Mouse (Mus musculus): ENCODE measurements around the gene 2310009B15Rik. TPM values are rescaled to one million over a fixed set of nuclear protein-coding genes. Genes with fewer than 3 reads are reported as not detected.

Gene 2310009B15Rik
- polyA plus RNA-seq, 2 experiments = 10.9 to 17.3 TPM

DNA sequence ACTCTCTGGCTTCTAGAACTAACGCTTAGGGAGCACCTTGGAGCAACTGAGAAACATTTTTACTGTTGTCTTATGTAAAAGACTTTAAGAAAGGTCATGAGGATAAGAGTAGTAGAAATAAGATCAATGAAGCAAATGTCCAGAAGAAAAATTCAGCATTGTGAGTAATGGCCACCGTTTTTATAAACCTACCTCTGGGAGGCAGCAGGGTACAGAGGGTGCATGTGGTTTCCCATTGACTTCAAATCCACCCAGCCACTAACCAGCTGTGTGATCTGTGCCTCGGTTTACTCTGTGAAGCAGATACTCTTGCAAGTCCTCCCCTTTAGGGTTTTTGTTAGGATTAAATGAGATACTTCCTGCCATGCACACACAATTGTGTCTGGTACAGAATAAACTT is 39.4 kb upstream of the 2310009B15Rik start:
- DNase-seq (ENCODE audit: low read depth in 3 of 3, low spot score in 3 of 3) (no peak), ATAC-seq (ENCODE audit: insufficient read depth) (no peak)
- Histone ChIP-seq H3K4me2 (ENCODE audit: low read depth) (no peak overlapping the region), H3K27me3 (ENCODE audit: control insufficient read depth, insufficient read depth, low read length) (no peaks in the 10 kb centered on the region), H3K9ac (replicated peaks) (no peak overlapping the region), H3K4me3 (ENCODE audit: insufficient read depth in 1 of 2, low read depth in 2 of 2, low read length in 2 of 2) (no peak overlapping the region), H3K27ac (no peak overlapping the region), H3K36me3 (replicated peaks; ENCODE audit: control insufficient read depth, insufficient read depth, low read depth) (no peaks in the 10 kb centered on the region), H3K9me3 (ENCODE audit: control insufficient read depth, low read length) (no peaks in the 10 kb centered on the region), H3K4me1 (replicated peaks; ENCODE audit: control insufficient read depth in 2 of 2, insufficient read depth in 2 of 2, low read length in 1 of 2) (no peaks in the 10 kb centered on the region)
- no peak for TF ChIP-seq EP300 (IDR thresholded peaks at IDR 0.05; ENCODE audit: low read depth)
- TF ChIP-seq CTCF (IDR thresholded peaks at IDR 0.05; ENCODE audit: low read depth) = no peak
- WGBS (ENCODE audit: insufficient replicate concordance) = 47% methylated on average over 3 of the region's 3 CpGs

DNA sequence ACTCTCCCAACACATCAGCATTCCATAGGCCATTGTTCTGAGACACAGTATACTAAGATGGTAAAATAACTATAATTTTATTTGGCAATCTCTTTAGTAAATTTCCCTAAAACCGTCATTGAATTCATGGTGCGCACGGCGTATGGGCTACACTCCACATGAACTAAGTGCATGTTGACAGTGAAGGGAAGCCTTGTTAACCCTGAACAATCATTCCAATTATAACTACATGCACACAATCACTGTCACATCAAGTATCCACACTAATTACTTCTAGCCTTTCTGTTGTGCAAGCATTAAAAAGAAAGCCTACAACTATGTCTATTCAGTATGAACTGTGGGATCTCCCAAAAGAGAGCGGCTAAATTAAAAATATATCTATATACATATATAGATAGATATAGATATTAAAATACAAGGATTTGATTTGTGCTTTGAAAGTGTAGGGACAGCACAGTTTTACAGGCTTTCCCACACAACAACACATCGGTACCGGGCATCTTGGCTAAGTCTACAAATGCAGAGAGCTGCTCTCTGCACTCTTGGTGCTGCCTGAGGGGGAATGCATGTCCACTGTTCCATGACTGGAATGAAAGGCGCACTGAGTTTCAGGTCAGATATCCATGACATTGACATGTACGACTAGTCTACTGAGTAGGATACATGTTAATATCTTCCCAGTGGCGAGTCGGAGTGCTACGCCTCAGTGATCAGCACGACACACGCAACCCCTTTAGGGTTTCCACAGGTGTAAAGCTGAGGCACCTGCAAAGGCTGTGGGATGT is 21.0 kb upstream of the 2310009B15Rik start:
- no peaks in the 10 kb centered on the region for H3K36me3 ChIP-seq (replicated peaks; ENCODE audit: control insufficient read depth, insufficient read depth, low read depth)
- H3K27me3 ChIP-seq (ENCODE audit: control insufficient read depth, insufficient read depth, low read length) = no peaks in the 10 kb centered on the region
- H3K27ac ChIP-seq = no peak overlapping the region
- no peak overlapping the region for H3K9ac ChIP-seq (replicated peaks)
- 79% methylated on average over 14 of the region's 14 CpGs for WGBS (ENCODE audit: insufficient replicate concordance)
- no peaks in the 10 kb centered on the region for H3K4me1 ChIP-seq (replicated peaks; ENCODE audit: control insufficient read depth in 2 of 2, insufficient read depth in 2 of 2, low read length in 1 of 2)
- DNase-seq (ENCODE audit: low read depth in 3 of 3, low spot score in 3 of 3) (no peak), ATAC-seq (ENCODE audit: insufficient read depth) (no peak)
- no peak overlapping the region for H3K4me2 ChIP-seq (ENCODE audit: low read depth)
- H3K4me3 ChIP-seq (ENCODE audit: insufficient read depth in 1 of 2, low read depth in 2 of 2, low read length in 2 of 2) = no peak overlapping the region
- H3K9me3 ChIP-seq (ENCODE audit: control insufficient read depth, low read length) = no peaks in the 10 kb centered on the region
- TF ChIP-seq EP300 (IDR thresholded peaks at IDR 0.05; ENCODE audit: low read depth) (no peak), CTCF (IDR thresholded peaks at IDR 0.05; ENCODE audit: low read depth) (no peak)

DNA sequence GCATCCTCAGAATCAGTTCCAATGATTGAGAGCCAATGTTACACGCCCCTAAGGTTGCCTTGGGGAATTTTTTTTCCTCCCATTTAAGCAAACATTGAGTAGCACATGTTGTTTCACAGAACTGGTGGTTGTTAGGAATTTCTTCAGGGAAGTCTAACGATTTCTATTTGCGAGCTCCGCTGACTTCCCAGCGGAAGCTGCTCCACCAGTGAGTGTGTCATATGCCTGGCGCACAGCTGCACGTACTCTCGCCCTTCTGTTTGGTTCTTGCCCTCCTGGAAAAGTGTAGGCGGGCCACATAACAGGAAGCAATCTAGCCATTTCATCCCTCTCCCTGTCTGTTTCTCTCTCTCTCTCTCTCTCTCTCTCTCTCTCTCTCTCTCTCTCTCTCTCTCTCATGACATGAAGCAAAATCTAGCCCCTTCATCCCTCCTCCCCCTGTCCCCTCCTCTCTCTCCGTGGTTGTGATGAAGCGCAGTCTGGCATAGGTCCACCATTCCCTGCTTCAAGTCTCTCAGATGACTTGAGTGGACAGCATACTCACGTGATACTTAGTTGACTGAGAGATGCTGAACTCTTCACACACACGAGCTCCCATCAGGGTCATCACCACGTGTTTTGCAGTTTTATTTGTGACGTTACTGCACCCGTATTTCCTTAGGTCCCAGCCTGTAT is 19.9 kb upstream of the 2310009B15Rik start:
- H3K9me3 ChIP-seq (ENCODE audit: control insufficient read depth, low read length) = no peaks in the 10 kb centered on the region
- TF ChIP-seq CTCF (IDR thresholded peaks at IDR 0.05; ENCODE audit: low read depth) (no peak), EP300 (IDR thresholded peaks at IDR 0.05; ENCODE audit: low read depth) (no peak)
- no peak overlapping the region for H3K9ac ChIP-seq (replicated peaks)
- WGBS (ENCODE audit: insufficient replicate concordance) = 59% methylated on average over 16 of the region's 16 CpGs
- no peaks in the 10 kb centered on the region for H3K27me3 ChIP-seq (ENCODE audit: control insufficient read depth, insufficient read depth, low read length)
- no peak overlapping the region for H3K4me2 ChIP-seq (ENCODE audit: low read depth)
- DNase-seq (ENCODE audit: low read depth in 3 of 3, low spot score in 3 of 3) (no peak), ATAC-seq (ENCODE audit: insufficient read depth) (no peak)
- H3K4me3 ChIP-seq (ENCODE audit: insufficient read depth in 1 of 2, low read depth in 2 of 2, low read length in 2 of 2) = no peak overlapping the region
- no peaks in the 10 kb centered on the region for H3K4me1 ChIP-seq (replicated peaks; ENCODE audit: control insufficient read depth in 2 of 2, insufficient read depth in 2 of 2, low read length in 1 of 2)
- H3K36me3 ChIP-seq (replicated peaks; ENCODE audit: control insufficient read depth, insufficient read depth, low read depth) = no peaks in the 10 kb centered on the region
- H3K27ac ChIP-seq = no peak overlapping the region

GRCm38 (mm10) chr1:138850823-138851222 is 5.8 kb downstream of the 2310009B15Rik start:
- no peaks in the 10 kb centered on the region for H3K36me3 ChIP-seq (replicated peaks; ENCODE audit: control insufficient read depth, insufficient read depth, low read depth)
- peaks cover 2 to 5% of the 10 kb centered on the region in 2 experiments; a peak in 2 of 4 replicates for H3K4me1 ChIP-seq (replicated peaks; ENCODE audit: control insufficient read depth in 2 of 2, insufficient read depth in 2 of 2, low read length in 1 of 2)
- no peak for DNase-seq (ENCODE audit: low read depth in 3 of 3, low spot score in 3 of 3)
- no peaks in the 10 kb centered on the region for H3K9me3 ChIP-seq (ENCODE audit: control insufficient read depth, low read length)
- ATAC-seq (ENCODE audit: insufficient read depth) = no peak
- WGBS (ENCODE audit: insufficient replicate concordance) = 62% methylated on average over 1 of the region's 1 CpGs
- H3K27me3 ChIP-seq (ENCODE audit: control insufficient read depth, insufficient read depth, low read length) = peaks cover 37% of the 10 kb centered on the region
- H3K4me3 ChIP-seq (ENCODE audit: insufficient read depth in 1 of 2, low read depth in 2 of 2, low read length in 2 of 2) = no peak overlapping the region
- no peak for TF ChIP-seq EP300 (IDR thresholded peaks at IDR 0.05; ENCODE audit: low read depth)
- no peak for TF ChIP-seq CTCF (IDR thresholded peaks at IDR 0.05; ENCODE audit: low read depth)
- H3K27ac ChIP-seq = no peak overlapping the region
- no peak overlapping the region for H3K9ac ChIP-seq (replicated peaks)
- H3K4me2 ChIP-seq (ENCODE audit: low read depth) = no peak overlapping the region

GRCm38 (mm10) chr1:138850161-138850539 is 6.5 kb downstream of the 2310009B15Rik start:
- H3K4me3 ChIP-seq (ENCODE audit: insufficient read depth in 1 of 2, low read depth in 2 of 2, low read length in 2 of 2) = no peak overlapping the region
- ATAC-seq (ENCODE audit: insufficient read depth) = no peak
- H3K36me3 ChIP-seq (replicated peaks; ENCODE audit: control insufficient read depth, insufficient read depth, low read depth) = no peaks in the 10 kb centered on the region
- DNase-seq (ENCODE audit: low read depth in 3 of 3, low spot score in 3 of 3) = no peak
- H3K27me3 ChIP-seq (ENCODE audit: control insufficient read depth, insufficient read depth, low read length) = peaks cover 44% of the 10 kb centered on the region
- no peak overlapping the region for H3K9ac ChIP-seq (replicated peaks)
- no peak for TF ChIP-seq CTCF (IDR thresholded peaks at IDR 0.05; ENCODE audit: low read depth)
- no peak for TF ChIP-seq EP300 (IDR thresholded peaks at IDR 0.05; ENCODE audit: low read depth)
- no peak overlapping the region for H3K4me2 ChIP-seq (ENCODE audit: low read depth)
- 66% methylated on average over 2 of the region's 4 CpGs for WGBS (ENCODE audit: insufficient replicate concordance)
- H3K4me1 ChIP-seq (replicated peaks; ENCODE audit: control insufficient read depth in 2 of 2, insufficient read depth in 2 of 2, low read length in 1 of 2) = peaks cover 0 to 2% of the 10 kb centered on the region in 2 experiments; a peak in 2 of 4 replicates
- no peak overlapping the region for H3K27ac ChIP-seq
- no peaks in the 10 kb centered on the region for H3K9me3 ChIP-seq (ENCODE audit: control insufficient read depth, low read length)

Data from liver, embryonic 14.5 days (tissue).